Comparison of ENCODE assay signal across 32 mouse cellular contexts in genomic region chr1:88125827-88126360, GRCm38 (mm10). TPM values are rescaled to one million over a fixed set of nuclear protein-coding genes. Genes with fewer than 3 reads are reported as not detected.
A peak's percentile ranks its signal among the peaks of the same experiment; 100 is the strongest.
DNase-seq lines count a peak whose midpoint lies in the region; ATAC-seq and TF ChIP-seq lines count a peak whose summit lies in the region.
"Not testable (repeated sequence)": the region's sequence is repeated elsewhere in the genome, so short reads cannot be mapped to it uniquely, and the experiment has no call there.
"Had no signal": no experiment of that assay in that cellular context is flagged by ENCODE, and none has a peak within 500 bp of the region (broad histone marks: within the 10 kb centered on the region; RNA-seq: fewer than 3 reads in every experiment).

No protein-coding gene starts in this region.

- not testable (repeated sequence) for TF ChIP-seq POLR2A in lung, adult 2 months (IDR thresholded peaks at IDR 0.05; ENCODE audit: borderline replicate concordance, extremely low read depth, low read depth, low read length)

- not testable (repeated sequence) for H3K27me3 ChIP-seq in intestine, postnatal 0 days (replicated peaks; ENCODE audit: control insufficient read depth, insufficient read depth, low read length); stomach, postnatal 0 days (ENCODE audit: control insufficient read depth, insufficient read depth, low read length)

- H3K4me2 ChIP-seq in intestine, postnatal 0 days (replicated peaks; ENCODE audit: low read depth); stomach, postnatal 0 days (replicated peaks; ENCODE audit: low read depth): not testable (repeated sequence)

- not testable (repeated sequence) for TF ChIP-seq EP300 in stomach, postnatal 0 days (optimal IDR thresholded peaks at IDR 0.05)

- H3K9ac ChIP-seq in intestine, postnatal 0 days (ENCODE audit: low read depth, low read length); stomach, postnatal 0 days (ENCODE audit: low read length): not testable (repeated sequence)

- not testable (repeated sequence) for H3K36me3 ChIP-seq in intestine, postnatal 0 days (ENCODE audit: control insufficient read depth, insufficient read depth); stomach, postnatal 0 days (ENCODE audit: control insufficient read depth, insufficient read depth, low read length)

- H3K4me1 ChIP-seq in intestine, postnatal 0 days (replicated peaks; ENCODE audit: control insufficient read depth, insufficient read depth, low read length); lung, adult 2 months (ENCODE audit: control insufficient read depth, insufficient read depth, low read length); stomach, postnatal 0 days (replicated peaks; ENCODE audit: control insufficient read depth, insufficient read depth): not testable (repeated sequence)

- intact Hi-C loops in gastrocnemius, adult 2 months (cut with DNase I), result not testable (repeated sequence)

- H3K9me3 ChIP-seq in intestine, postnatal 0 days (ENCODE audit: control insufficient read depth); stomach, postnatal 0 days (ENCODE audit: control insufficient read depth, low read length): not testable (repeated sequence)

- peak; percentile 7 for DNase-seq in adrenal gland, postnatal 10 days
- not testable (repeated sequence) for DNase-seq in gastrocnemius, adult 2 months; lung, adult 2 months; stomach, postnatal 0 days (ENCODE audit: low spot score)
- peak; percentile 19 to 51 for DNase-seq in kidney, postnatal 4 days

- not testable (repeated sequence) for ATAC-seq in intestine, postnatal 0 days; stomach, postnatal 0 days (ENCODE audit: low FRiP score, low TSS enrichment)
- peak; percentile 55 for ATAC-seq in megakaryocyte progenitor cell, adult 5-6 weeks (replicated peaks; ENCODE audit: poor library complexity)

- not testable (repeated sequence) for H3K4me3 ChIP-seq in gastrocnemius, adult 2 months; intestine, postnatal 0 days (ENCODE audit: low read depth, low read length); lung, adult 2 months (replicated peaks; ENCODE audit: extremely low read depth, low read depth, low read length); stomach, postnatal 0 days (ENCODE audit: low read depth, low read length)

- 81% methylated on average over 4 of the region's 4 CpGs for WGBS in intestine, postnatal 0 days
- WGBS in lung, adult 2 months, result 72% methylated on average over 4 of the region's 4 CpGs
- WGBS in stomach, postnatal 0 days, result 64% methylated on average over 3 of the region's 4 CpGs

- not testable (repeated sequence) for H3K27ac ChIP-seq in gastrocnemius, adult 2 months; intestine, postnatal 0 days (ENCODE audit: low read depth, low read length); stomach, postnatal 0 days (replicated peaks)

- 0 out of 2 replicates have a peak, but pooled peaks have one; percentile 4 for TF ChIP-seq CTCF in gastrocnemius, adult 2 months (IDR thresholded peaks at IDR 0.05)
- TF ChIP-seq CTCF in intestine, postnatal 0 days (IDR thresholded peaks at IDR 0.05; ENCODE audit: low read depth), result peak; percentile 55
- peak; percentile 16; the same call in 1 of the 2 replicates for TF ChIP-seq CTCF in lung, adult 2 months (IDR thresholded peaks at IDR 0.05; ENCODE audit: insufficient read depth, low read length)
- peak; percentile 65 for TF ChIP-seq CTCF in stomach, postnatal 0 days (IDR thresholded peaks at IDR 0.05; ENCODE audit: low read depth)

RNA-seq across cellular contexts. Expression of gene Ugt1a6a, which starts 8.7 kb away (rescaled TPM):
- 10 to 100 TPM in 1 of 2 experiments, 1 to 10 TPM in 1; 9.1 to 14.0 TPM for total RNA-seq in adrenal gland, postnatal 10 days (2021)
- total RNA-seq in gastrocnemius, adult 2 months (2021), result under 1 TPM; 0.10 to 0.45 TPM
- polyA plus RNA-seq in intestine, postnatal 0 days (2015; fragmentation: Nextera tagmentation; extraction: Ambion mirVana), result 5.7 and 5.8 TPM in 2 replicates
- polyA plus RNA-seq in lung, adult 2 months (2012; rRNA removed), result 34.5 and 45.3 TPM in 2 replicates
- 2.6 and 2.7 TPM in 2 replicates for total RNA-seq in megakaryocyte progenitor cell, adult 5-6 weeks (2015)
- total RNA-seq in megakaryocyte progenitor cell, adult 5-6 weeks (2017), result 0.71 and 2.0 TPM in 2 replicates
- 56.5 and 65.8 TPM in 2 replicates for polyA plus RNA-seq in stomach, postnatal 0 days (2015; fragmentation: Nextera tagmentation; extraction: Ambion mirVana)
- total RNA-seq: ES-E14 had no signal
- polyA plus RNA-seq: midbrain, embryonic 11.5 days had no signal

RNA-seq across cellular contexts. Expression of gene Ugt1a6b, which starts 22.8 kb away (rescaled TPM):
- 10 to 100 TPM in 1 of 2 experiments, 1 to 10 TPM in 1; 7.3 to 13.6 TPM for total RNA-seq in adrenal gland, postnatal 10 days (2021)
- under 1 TPM; 0.17 to 0.46 TPM for total RNA-seq in gastrocnemius, adult 2 months (2021)
- 0.35 and 0.58 TPM in 2 replicates for polyA plus RNA-seq in intestine, postnatal 0 days (2015; fragmentation: Nextera tagmentation; extraction: Ambion mirVana)
- polyA plus RNA-seq in lung, adult 2 months (2012; rRNA removed), result 2.4 and 2.9 TPM in 2 replicates
- 0.91 and 1.0 TPM in 2 replicates for total RNA-seq in megakaryocyte progenitor cell, adult 5-6 weeks (2015)
- 0.87 and 1.6 TPM in 2 replicates for total RNA-seq in megakaryocyte progenitor cell, adult 5-6 weeks (2017)
- 5.2 and 6.7 TPM in 2 replicates for polyA plus RNA-seq in stomach, postnatal 0 days (2015; fragmentation: Nextera tagmentation; extraction: Ambion mirVana)
- total RNA-seq: layer of hippocampus, postnatal 36 days had no signal
- polyA plus RNA-seq: embryonic facial prominence, embryonic 12.5 days; forebrain, embryonic 10.5 days; heart, embryonic 13.5 days; limb, embryonic 10.5 days; midbrain, embryonic 11.5 days; neural tube, embryonic 13.5 days; thymus, postnatal 0 days had no signal

RNA-seq across cellular contexts. Expression of gene Ugt1a7c, which starts 31.0 kb away (rescaled TPM):
- total RNA-seq in adrenal gland, postnatal 10 days (2021), result 1 to 10 TPM; 1.9 to 2.6 TPM
- total RNA-seq in gastrocnemius, adult 2 months (2021), result under 1 TPM in 1 of 2 experiments, not detected in 1; 0.59 TPM
- 57.4 and 60.9 TPM in 2 replicates for polyA plus RNA-seq in intestine, postnatal 0 days (2015; fragmentation: Nextera tagmentation; extraction: Ambion mirVana)
- 4.8 and 6.1 TPM in 2 replicates for polyA plus RNA-seq in lung, adult 2 months (2012; rRNA removed)
- 24.0 and 29.5 TPM in 2 replicates for total RNA-seq in megakaryocyte progenitor cell, adult 5-6 weeks (2015)
- 37.6 and 47.2 TPM in 2 replicates for total RNA-seq in megakaryocyte progenitor cell, adult 5-6 weeks (2017)
- polyA plus RNA-seq in stomach, postnatal 0 days (2015; fragmentation: Nextera tagmentation; extraction: Ambion mirVana), result 33.9 and 40.4 TPM in 2 replicates

RNA-seq across cellular contexts. Expression of gene Ugt1a8, which starts 38.3 kb away (rescaled TPM):
- under 1 TPM; 0.21 to 0.30 TPM for total RNA-seq in adrenal gland, postnatal 10 days (2021)
- not detected for total RNA-seq in gastrocnemius, adult 2 months (2021)
- polyA plus RNA-seq in intestine, postnatal 0 days (2015; fragmentation: Nextera tagmentation; extraction: Ambion mirVana), result 0.05 and 0.08 TPM in 2 replicates
- polyA plus RNA-seq in lung, adult 2 months (2012; rRNA removed), result not detected in 2 replicates
- not detected in 2 replicates for total RNA-seq in megakaryocyte progenitor cell, adult 5-6 weeks (2015)
- not detected in 2 replicates for total RNA-seq in megakaryocyte progenitor cell, adult 5-6 weeks (2017)
- polyA plus RNA-seq in stomach, postnatal 0 days (2015; fragmentation: Nextera tagmentation; extraction: Ambion mirVana), result not detected in 2 replicates
- total RNA-seq: adrenal gland, adult 8-10 months; ES-E14; gastrocnemius, adult 8-10 months; gastrocnemius, postnatal 4 days; heart, adult 8-10 months; heart, postnatal 14 days; layer of hippocampus, postnatal 36 days; left cerebral cortex, postnatal 10 days had no signal
- polyA plus RNA-seq: embryonic facial prominence, embryonic 12.5 days; forebrain, embryonic 10.5 days; forebrain, embryonic 15.5 days; heart, embryonic 13.5 days; hindbrain, embryonic 11.5 days; hindbrain, embryonic 16.5 days; intestine, embryonic 15.5 days; limb, embryonic 10.5 days; limb, embryonic 15.5 days; liver, embryonic 13.5 days; lung, embryonic 15.5 days; macrophage; midbrain, embryonic 11.5 days; midbrain, embryonic 16.5 days; neural tube, embryonic 13.5 days; testis, adult 2 months; thymus, postnatal 0 days had no signal

RNA-seq across cellular contexts. Expression of gene Ugt1a5, which starts 39.9 kb away (rescaled TPM):
- under 1 TPM; 0.48 to 0.61 TPM for total RNA-seq in adrenal gland, postnatal 10 days (2021)
- total RNA-seq in gastrocnemius, adult 2 months (2021), result under 1 TPM; 0.14 to 0.23 TPM
- polyA plus RNA-seq in intestine, postnatal 0 days (2015; fragmentation: Nextera tagmentation; extraction: Ambion mirVana), result not detected in 2 replicates
- polyA plus RNA-seq in lung, adult 2 months (2012; rRNA removed), result 0.06 and 0.36 TPM in 2 replicates
- total RNA-seq in megakaryocyte progenitor cell, adult 5-6 weeks (2015), result 1.0 and 2.5 TPM in 2 replicates
- total RNA-seq in megakaryocyte progenitor cell, adult 5-6 weeks (2017), result 0.81 TPM in 1 of 2 replicates, not detected in the other
- not detected in 2 replicates for polyA plus RNA-seq in stomach, postnatal 0 days (2015; fragmentation: Nextera tagmentation; extraction: Ambion mirVana)
- total RNA-seq: ES-E14; gastrocnemius, adult 8-10 months; layer of hippocampus, postnatal 36 days; left cerebral cortex, postnatal 10 days had no signal
- polyA plus RNA-seq: embryonic facial prominence, embryonic 12.5 days; forebrain, embryonic 10.5 days; forebrain, embryonic 15.5 days; heart, embryonic 13.5 days; hindbrain, embryonic 11.5 days; hindbrain, embryonic 16.5 days; intestine, embryonic 15.5 days; limb, embryonic 10.5 days; limb, embryonic 15.5 days; liver, embryonic 13.5 days; lung, embryonic 15.5 days; macrophage; midbrain, embryonic 11.5 days; midbrain, embryonic 16.5 days; neural tube, embryonic 13.5 days; thymus, postnatal 0 days had no signal

Comparison
In these comparisons a context has a peak if more than half of its experiments do, and no peak if none do; other contexts are left out.
1. CTCF ChIP-seq: peak in every context shown above with its lines; median percentile 65 in stomach, postnatal 0 days; 55 in intestine, postnatal 0 days; 16 in lung, adult 2 months; 4 in gastrocnemius, adult 2 months.
2. RNA of gene Ugt1a7c, which starts 31.0 kb away (total RNA-seq): 24.0 to 47.2 TPM in megakaryocyte progenitor cell, adult 5-6 weeks; 1.9 to 2.6 TPM in adrenal gland, postnatal 10 days and 0.59 TPM in gastrocnemius, adult 2 months; every median in the first group is over 4 times any median in the second.